Mouse (Mus musculus) lung, adult 18-20 months (tissue): ENCODE results near the gene Tmod4.
A peak's percentile ranks its signal among the peaks of the same experiment; 100 is the strongest.
"Not testable (repeated sequence)": the region's sequence is repeated elsewhere in the genome, so short reads cannot be mapped to it uniquely, and the experiment has no call there.

Experiments used
- DNase-seq, 2 experiments: peaks; one replicate each; pipeline ENCODE4 v3.0.0; 2022; ENCODE audit warnings: mixed read lengths in 2 of 2

Tmod4 gene

DNA sequence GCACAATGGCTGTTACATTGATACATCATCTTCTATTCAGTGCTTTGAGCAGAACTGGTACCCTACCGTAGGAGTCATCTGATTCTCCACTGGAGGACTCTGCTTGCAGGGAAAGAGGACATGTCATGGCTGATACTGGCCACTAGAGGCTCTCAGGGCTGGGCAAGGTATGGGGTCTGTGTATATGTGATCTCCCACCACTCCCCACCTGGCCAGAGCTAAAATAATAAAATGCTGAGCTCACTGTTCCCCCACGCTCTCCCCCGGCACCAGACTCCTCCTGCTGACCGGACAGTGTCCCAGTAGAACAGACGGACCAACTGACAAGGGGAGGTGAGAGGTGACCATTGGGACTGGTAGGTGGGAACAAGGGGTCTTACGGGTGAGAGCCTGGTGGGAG lies at the start of gene Tmod4:
Tmod4 (plus strand) TSS at position 231 of the 400 bp plus-strand sequence.
- DNase-seq, result no peak

DNA sequence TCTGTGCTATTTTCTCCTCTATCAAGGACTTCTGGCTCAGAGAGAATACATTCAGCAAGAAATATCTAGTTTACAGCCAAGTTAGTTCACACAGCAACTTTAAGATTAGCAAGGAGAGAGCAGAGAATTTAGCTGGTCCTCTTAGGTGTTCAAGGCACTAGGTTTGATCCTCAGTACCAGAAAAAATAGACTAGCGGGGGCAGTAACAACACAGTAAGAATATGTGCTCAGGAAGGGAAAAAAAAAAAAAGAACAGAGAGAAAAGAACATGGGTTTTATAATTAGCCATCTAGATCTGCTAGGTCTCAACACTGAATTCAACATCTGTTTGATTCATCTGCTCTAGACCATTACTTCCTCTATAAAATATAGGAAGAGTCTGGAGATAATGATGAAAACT lies 36.2 kb upstream of the Tmod4 start:
- no peak for DNase-seq

DNA sequence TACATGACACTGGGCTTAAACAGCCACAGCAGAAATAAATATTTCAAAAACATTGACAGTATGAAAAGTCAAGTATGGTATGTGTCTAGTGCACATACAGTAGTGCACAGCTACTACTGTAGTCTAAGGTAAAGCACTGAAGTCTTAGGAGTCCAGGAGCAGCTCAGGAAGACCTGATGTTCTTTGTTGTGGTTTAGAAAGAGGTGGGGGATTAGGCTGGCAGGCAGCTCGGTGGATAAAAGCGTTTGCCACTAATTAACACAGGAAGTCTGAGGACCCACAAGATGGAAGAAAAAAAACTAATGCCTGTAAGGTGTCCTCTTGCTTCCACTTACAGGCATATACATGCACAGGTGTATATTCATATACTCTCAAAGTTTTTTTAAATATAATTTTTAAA lies 23.4 kb upstream of the Tmod4 start:
- no peak for DNase-seq

- DNase-seq, result no peak
These were observed 19.2 kb upstream of the Tmod4 start for GRCm38 (mm10) chr3:95105121-95105520.

DNA sequence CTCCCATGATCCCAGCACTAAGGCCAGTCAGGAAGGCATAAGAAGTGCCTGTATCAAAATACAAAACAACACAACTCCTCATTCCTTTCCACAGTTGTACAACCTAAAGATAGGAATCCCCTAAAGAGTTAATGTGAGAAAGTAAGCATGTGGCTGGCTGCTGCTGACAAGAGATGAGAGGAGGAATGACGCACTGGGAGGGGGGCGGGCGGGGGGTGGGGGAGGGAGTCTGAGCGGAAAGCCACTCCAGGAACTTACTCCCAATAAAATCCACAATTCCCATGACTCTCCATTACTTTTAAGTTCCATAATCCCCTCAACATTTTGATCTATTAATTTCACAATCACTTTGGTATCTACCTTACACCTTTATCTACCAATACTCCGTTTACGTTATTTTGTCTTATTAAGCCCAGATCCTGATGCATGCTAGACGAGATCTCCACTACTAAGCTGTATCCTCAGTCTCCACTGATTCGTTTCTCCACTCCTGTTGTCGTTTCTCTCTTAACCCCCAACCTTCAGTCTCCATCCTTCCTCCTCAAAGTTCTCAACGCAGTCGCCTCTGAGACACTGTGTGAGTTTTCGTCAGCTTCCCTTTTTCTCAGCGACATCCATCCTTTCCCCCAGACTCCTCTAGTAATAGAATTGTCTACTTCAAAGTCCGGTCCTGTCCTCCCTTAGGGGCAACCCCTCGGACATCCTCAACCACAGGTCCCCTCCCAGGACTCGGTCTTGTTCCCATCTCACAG lies 18.5 kb upstream of the Tmod4 start:
- no peak for DNase-seq

GRCm38 (mm10) chr3:95106338-95107117 lies 17.7 kb upstream of the Tmod4 start, which contains the start of gene Pip5k1a:
Gene Pip5k1a (minus strand): TSS chr3:95106930.
- DNase-seq, result peak; percentile 96 to 98

- DNase-seq, result not testable (repeated sequence)
These were observed 17.0 kb upstream of the Tmod4 start for GRCm38 (mm10) chr3:95107308-95107707.

DNA sequence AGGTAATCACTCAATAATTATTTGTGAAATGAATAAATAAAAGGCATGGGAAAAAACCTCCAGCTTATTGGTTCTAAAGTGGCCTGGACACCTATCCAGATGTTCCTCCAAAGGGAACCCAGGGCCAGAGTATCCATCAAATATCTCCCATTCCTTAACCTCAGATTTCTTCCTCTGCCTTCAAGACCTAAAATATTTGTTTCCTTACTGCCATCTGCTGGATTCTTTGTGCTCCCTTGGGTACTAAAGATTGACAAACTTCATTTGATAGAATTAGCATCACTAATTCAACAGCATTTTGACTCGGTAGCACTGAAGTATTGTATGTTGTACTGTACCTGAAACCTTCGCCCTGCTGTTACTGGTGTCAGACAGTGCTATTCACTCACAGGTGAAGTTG lies 16.4 kb upstream of the Tmod4 start:
- no peak for DNase-seq

DNA sequence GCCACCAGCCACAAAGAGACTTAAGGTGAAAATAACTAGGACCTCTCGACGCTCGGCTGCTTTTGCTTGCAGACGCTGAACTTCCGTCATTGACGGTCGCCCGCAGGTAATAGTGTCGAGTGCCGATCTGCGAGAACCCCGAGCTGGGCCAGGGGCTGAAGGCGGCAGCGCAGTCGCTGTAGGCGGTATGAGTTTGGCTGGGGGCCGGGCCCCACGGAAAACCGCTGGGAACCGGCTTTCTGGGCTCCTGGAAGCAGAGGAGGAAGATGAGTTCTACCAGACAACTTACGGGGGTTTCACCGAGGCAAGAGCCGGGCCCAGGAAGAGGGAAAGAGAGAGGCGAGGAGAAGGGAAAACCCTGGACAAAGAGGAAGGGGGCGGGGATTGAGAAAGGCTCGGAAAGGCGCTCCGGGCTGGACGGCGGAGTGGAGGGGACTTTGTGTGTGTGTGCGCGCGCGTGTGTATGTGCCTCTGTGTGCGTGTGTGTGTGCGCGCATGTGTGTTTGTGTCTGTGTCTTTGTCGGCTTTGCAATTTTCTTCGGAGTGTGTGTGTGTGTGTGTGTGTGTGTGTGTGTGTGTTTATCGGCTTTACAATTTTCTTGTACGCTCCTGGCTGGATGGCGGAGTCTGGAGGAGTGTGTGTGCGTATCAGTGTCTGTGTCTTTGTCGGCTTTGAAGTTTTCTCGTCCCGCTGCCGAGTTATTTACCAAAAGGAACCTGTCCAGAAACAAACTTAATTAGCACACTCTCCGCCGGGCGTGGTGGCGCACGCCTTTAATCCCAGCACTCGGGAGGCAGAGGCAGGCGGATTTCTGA lies 13.2 kb upstream of the Tmod4 start, which contains the start of gene Vps72:
Vps72 (plus strand) TSS at position 112 of the 816 bp plus-strand sequence.
- peak; percentile 91 to 93 for DNase-seq

DNA sequence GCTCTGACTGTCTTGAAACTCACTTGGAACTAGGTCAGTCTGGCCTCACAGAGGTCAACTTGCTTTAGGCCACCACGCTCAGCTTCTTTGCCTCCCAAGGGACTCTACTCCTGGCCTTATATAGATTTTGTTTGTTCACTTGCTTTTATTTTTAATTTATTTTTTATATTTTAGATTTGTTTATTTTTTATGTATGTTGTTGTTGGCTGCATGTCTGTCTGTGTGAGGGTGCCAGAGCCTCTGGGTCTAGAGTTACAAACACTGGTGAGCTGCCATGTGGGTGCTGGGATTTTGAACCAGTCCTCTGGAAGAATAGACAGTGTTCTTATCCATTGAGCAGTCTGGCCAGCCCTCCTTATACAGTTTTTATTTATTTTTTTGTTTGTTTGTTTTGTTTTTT lies 11.5 kb upstream of the Tmod4 start:
- no peak for DNase-seq

GRCm38 (mm10) chr3:95117751-95118150 lies 6.5 kb upstream of the Tmod4 start:
- DNase-seq, result no peak

DNA sequence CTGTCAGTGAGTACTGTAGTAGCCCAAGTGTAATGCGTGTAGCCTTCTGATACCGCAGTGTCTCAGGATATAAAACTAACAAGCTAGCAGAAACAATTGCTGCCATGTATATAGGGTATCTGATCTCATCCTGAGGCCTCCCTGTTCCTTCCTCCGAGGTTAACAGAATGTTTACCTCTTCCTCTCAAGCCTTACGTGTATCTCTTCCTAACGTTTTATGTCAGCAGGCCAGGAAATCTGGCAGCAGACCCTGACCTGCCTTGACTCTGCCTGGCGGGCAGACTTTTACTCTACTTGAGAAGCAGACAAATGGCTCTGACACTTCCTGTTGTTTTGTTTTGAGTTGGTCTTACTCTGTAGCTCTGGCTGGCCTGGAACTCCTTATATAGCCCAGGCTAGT lies 2.7 kb upstream of the Tmod4 start:
- DNase-seq, result no peak

DNA sequence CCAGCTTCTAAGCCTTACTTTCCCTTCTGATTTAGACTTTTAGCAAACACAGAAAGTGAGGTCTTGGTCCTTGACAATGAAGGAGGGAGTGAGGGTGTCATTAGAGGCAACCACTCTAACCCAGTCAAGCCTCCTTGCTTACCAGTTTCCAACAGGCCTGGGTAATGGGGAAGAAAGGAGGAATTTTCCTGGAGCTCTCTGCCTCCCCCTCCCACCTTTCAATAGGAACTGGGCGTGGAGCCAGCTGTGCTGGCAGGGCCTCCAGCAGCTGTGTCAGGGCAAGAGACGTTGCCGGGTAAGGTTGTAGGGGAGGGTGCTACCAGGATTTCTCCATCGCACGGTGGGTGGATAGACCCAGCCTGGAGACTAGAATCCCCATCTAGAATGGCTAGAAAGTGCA lies 696 bp downstream of the Tmod4 start:
- DNase-seq, result peak; percentile 68 to 74

DNA sequence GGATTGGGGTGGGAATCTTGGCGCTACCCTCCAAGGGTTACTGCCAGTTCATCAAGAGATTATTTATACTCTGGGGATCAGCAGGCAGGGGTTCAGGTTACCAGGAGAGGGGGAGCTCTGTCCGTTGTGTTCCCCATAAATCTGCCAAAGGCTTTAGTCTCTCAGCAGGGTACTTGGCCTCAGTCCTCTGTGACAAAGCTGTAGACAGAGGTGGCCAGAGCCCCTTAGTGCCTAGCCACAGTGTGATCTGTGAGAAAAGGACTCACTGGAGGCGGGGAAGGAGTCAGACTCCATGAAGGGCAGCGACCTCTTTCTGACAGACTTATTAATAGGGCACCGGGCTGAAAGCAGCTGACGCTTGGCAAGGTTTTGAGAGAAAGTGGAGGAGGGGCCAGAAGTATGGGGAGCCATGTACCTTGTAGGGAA lies 5.0 kb downstream of the Tmod4 start:
- no peak for DNase-seq

DNA sequence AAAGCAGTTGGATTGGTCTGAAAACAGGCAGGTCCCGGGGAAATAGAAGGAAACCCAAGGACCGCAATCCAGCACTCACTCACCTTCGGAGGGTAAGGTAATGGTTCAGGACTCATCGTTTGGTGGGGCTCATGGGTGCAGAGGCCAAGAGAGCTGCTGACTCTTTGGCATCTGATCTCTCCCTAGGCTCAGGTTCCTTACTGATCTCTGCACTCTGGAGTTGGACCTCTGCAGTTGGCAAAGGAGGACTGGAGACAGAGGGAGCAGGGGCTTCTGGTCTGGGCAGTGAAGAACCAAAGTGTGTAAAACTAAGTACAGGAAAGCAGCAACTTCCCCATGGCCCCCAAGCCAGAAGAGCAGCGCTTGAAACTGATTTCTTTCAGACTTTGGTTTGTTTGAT lies 5.8 kb downstream of the Tmod4 start:
- DNase-seq, result no peak

DNA sequence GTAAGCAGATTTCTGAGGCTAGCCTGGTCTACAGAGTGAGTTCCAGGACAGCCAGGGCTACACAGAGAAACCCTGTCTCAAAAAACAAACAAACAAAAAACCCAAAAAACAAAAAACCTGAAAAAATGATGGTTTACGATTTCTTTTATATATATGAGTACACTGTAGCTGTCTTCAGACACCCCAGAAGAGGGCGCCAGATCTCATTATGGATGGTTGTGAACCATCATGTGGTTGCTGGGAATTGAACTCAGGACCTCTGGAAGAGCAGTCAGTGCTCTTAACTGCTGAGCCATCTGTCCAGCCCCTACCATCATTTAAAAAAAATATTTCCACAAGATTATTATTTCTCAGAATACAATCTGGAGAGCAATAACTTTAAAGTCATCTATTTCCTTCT lies 8.1 kb downstream of the Tmod4 start:
- DNase-seq, result not testable (repeated sequence)

DNA sequence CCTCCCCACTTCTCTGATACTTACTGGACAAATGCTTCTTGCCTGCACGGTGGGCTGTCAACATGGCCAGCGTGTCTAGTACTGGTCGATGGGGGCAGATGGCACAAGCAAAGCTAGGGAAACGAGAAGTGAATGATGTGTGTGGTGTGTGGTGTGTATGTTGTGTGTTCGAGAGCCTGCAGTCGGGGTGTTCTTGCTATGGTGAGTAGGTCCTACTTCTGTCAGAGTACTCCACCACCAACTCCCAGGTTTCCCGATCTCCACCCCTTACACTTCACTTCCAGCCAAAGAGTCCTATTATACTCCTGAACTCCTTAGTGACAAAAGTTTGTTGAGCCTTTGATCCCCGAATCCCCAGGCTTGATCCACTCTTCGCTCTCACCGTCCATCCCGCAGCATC lies 8.9 kb downstream of the Tmod4 start:
- no peak for DNase-seq

- DNase-seq, result peak; percentile 93 to 96
These were observed 9.4 kb downstream of the Tmod4 start, which contains the start of the genes Scnm1 and Lysmd1 for GRCm38 (mm10) chr3:95133680-95134101. Gene Scnm1 (minus strand): TSS chr3:95134011. Gene Lysmd1 (plus strand): TSS chr3:95134088.

GRCm38 (mm10) chr3:95134133-95134532 lies 9.9 kb downstream of the Tmod4 start:
- DNase-seq, result not testable (repeated sequence)

- DNase-seq, result peak; percentile 72 to 79
These were observed 10.7 kb downstream of the Tmod4 start for GRCm38 (mm10) chr3:95135023-95135422.

DNA sequence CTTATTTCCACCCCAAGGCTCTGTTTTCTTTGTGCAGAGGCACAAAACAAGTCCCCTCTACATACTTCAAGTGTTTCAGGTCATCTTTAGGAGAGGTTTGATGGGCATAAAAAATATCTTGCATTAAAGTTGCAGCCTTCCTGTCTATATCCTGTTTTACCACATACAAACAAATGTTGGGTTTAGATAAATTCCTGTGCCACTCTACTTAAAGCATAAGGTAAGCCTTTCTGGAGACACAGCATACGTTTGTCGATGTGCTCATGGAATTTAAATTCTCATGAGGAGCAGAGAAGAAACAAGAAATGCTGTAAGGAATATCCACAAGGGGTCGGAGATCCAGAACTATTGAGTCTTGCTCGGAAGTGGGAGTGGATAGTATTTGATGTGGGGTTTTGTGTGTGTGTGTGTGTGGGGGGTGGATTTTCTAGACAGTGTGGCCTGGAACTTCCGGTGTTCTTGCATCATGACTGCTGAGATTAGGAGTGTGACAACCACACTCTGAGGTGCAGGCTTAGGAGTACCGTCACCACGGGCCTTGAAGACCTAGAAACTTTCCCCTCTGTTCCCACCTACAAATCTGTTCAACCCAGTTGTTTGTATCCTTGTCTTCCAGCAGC lies 11.3 kb downstream of the Tmod4 start:
- DNase-seq, result no peak

DNA sequence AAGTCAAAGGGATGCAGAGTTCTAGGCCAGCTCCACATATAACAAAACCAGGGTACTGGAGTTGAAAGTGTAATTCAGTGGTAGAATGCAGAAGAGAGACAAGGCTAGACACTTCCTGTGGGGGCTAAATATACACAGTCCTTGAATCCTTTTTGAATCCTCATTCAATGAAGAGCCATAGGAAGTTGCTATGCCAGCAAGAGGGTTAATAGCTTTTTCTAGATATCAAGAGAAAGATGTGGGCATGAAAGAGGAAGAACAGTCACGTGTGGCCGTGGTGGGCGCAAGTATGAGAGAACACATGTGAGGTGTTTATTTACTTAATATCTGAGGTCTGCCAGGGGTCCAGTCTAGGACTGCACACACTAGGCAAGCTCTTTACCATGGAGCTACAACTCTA lies 12.1 kb downstream of the Tmod4 start:
- no peak for DNase-seq
